Mouse (Mus musculus): ENCODE measurements around the gene Llgl2.
"Not testable (repeated sequence)": the region's sequence is repeated elsewhere in the genome, so short reads cannot be mapped to it uniquely, and the experiment has no call there.

The Llgl2 gene

DNA sequence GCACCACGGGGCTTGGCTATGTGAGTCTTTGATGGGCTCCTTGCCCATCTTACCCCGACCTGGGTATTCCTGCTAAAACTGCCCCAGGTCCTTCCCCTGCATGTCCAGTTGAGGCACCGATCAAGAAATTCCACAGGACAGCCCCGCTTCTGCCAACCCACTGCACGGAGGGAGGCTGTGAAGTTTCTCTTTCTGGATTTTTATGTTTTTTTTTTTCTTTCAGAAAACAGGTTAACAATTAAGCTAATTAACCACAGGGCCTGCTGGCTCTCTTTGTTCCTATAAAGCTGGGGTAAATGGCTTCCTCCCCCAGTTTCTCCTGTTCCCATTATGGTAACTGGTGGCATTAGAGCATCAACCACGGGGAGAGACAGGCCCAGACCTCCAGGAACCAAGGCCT, 10.2 kb downstream of the Llgl2 start:
- no peak for DNase-seq (ENCODE audit: low spot score)

DNA sequence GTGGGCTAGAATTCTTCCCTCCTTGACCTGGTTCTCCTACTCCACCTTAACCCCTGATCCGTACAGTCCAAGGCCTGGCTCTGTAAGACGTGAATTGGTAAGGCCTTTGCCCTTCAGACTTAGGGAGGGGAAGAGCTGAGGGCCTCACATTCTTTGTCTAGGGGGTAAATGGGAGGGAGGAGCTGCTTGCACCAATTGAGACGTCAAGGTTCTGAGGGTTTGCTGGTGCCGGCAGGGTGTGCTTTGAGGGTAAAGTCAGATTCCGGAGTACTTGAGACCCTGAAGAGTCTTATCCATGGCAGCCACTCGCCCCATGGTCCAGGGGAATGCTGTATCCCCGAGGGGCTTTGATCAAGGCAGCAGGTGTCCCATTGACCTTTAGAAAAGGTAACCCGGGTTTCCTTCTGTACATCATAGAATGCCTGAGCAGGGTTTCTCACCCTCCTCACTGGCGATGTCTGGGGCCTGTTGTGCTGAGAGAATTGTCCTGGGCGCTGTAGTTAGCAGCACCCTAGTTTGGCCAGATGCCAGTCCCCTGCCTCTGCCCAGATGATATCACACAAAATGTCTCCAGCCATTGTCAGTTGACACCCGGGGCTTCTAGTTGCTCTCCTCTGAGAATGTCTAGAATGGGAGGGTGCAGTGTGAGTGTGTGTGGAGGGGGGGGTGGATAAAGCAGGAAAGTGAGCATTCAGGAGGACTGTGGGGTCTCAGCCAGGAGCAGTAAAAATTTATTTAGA, 13.0 kb downstream of the Llgl2 start:
- no peak for DNase-seq (ENCODE audit: low spot score)

DNA sequence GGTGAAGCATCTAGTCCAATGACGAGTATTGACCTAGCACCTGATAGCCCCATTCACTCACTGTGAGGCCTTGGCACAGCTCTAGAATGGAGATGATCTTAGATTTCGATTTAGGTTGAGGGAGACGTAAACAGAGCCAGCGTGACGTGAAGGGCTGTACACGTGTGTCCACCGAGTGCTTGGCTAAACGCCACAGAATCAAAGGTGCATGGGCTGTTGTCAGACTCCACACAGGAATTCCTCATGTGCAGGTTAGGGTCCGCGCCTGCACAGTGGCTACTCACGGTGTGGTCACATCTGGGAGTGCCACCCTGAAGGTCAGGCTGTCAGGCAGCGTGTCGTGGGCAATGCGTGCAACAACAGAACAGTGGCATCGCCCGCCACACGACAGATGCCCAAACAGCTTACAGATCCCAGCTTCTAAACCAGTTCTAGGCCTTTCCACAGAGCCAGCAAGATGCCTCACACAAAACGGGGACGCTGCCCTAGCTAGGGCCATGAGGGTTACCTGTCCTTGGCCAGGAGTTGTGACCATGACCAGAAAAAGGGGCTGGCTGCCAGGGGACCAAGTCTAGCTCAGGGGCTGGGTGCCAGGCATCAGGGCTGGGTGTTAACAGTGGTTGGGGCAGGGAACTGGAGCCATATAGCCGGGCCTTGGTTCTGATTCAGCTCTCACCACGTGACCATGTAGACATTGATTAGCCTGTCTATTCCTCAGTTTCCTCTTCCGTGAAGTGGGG, 13.9 kb downstream of the Llgl2 start:
- DNase-seq (ENCODE audit: low spot score), result no peak

DNA sequence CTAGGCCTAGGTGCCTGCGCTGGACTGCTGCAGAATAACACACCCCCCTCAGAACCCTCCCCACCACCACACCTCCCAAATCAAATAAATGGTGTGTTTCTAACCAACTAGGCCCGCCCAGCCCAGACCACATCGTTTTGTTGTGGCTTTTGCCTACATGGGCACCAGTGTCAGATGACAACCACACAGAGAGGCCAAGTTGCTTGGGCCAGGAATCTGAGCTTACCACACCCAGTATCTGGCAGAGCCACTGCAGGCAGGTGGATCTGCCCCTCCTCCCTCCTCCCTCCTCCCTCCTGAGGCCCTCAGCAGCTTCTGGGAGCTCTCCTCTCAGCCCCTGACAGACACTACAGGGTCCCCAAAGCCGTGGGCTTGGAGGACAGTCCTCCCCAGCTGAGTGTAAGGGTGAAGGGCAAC, 15.1 kb downstream of the Llgl2 start:
- DNase-seq (ENCODE audit: low spot score), result no peak

DNA sequence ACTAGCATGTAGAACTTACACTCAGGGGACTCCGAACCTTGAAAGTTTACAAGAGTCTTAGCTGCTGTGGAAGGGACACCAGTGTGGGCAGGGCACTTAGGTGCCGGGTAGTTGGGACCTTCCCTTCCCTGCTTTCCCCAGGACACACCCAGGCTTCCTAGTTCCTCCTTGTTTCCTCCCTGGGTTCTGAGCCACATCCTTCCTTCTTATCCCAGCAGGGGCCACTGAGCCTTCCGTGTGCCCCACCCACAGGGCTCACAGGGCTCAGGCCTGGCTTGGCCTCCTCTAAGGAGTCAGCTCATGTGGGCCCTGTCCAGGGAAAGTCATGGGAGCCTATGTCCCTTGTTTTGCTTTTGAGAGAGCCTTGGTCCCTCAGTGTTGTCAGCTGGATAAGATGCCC, 15.9 kb downstream of the Llgl2 start:
- DNase-seq (ENCODE audit: low spot score), result no peak

DNA sequence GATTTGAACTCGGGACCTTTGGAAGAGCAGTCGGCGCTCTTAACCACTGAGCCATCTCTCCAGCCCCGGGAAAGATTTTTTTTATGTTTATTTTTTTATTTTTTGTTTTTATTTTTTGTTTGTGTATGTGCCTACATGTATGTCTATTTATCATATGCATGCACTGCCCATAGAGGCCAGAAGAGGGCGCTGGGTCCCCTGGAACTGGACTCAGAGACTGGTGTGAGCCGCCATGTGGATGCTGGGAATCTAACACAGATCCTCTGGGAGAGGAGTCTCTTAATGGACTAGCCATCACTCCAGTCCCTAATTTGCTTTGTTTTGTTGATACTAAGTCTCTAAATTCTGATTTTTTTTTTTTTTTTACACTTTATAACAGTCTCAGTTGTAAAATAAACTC, 17.2 kb downstream of the Llgl2 start:
- no peak for DNase-seq (ENCODE audit: low spot score)

DNA sequence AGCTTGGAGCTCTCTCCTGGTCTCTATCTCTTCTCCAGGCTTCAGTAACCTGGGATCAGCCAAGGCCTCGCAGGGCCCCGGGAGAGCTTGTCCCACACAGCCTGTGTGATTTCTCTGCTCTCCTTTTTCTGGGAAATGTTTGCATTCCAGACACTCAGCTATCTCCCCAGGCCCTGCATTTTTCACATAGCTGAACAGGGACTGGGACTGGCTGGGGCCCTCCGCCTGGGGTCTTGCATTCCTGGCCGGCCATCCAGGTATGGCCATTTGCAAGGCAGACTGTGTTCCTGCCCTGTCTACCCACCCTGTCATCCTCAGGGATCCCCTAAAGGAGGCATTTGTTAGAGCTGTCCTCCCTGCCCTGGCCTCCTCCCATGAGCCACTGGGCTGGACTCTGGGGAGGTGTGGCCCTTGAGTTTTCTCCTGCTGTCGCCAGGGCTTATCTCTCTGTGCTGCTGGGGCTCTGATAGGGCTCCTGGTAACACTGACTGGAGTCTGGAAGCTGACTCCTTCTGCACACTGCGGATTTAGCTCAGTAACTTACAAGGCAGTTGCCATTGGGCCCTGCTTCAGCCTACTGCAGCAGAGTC, 18.2 kb downstream of the Llgl2 start:
- DNase-seq (ENCODE audit: low spot score), result peak; percentile 38

DNA sequence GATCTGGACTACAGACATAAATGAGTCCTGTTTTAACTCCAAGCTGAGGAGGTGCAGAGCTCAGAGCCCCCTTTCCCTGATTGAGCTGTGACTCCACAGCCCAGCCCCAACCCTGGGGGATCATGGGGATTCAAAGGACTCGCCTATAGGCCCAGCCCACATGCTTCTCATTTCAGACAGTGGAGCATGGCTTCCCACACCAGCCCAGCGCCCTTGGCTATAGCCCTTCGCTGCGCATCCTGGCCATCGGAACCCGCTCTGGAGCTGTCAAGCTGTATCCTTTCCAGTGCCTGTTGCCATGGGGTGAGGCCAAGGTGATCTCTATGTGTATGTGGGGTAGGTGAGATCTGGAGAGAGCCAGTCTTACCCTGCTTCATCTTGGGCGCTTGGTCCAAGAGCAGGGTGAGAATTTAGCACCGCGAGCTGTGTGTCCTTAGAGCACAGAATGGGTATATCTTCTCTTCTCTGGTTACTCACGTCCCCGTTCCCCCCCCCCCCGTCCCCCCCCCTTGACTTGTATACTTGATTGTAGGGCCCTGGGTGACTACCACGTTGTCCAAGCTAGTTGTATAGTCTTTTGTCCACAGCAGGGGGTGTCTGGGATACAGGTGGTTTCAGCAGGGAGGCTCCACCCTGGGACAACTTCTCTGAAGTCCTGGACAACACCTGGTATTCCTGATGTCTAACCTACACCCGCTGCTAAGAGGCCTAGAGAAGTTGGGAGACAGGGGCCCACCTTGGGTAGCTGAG, 19.5 kb downstream of the Llgl2 start:
- no peak for DNase-seq (ENCODE audit: low spot score)

DNA sequence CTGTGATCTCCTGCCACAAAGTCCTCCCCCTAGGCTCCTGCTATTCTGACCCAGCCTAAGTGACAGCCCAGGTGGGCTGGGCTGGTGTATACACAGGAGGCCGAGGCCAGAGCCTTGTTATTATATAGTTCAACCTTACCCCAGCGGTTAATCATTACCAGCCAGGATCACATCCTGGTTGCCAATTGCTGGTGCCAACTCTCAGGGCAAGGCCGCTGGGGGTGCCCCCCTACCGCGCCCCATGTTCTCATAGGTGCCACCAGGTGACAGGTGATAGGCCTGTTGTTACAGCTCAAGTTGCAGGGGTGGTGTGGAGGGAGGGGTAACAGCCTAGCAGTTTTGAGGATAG, 20.0 kb downstream of the Llgl2 start:
- DNase-seq (ENCODE audit: low spot score), result no peak

DNA sequence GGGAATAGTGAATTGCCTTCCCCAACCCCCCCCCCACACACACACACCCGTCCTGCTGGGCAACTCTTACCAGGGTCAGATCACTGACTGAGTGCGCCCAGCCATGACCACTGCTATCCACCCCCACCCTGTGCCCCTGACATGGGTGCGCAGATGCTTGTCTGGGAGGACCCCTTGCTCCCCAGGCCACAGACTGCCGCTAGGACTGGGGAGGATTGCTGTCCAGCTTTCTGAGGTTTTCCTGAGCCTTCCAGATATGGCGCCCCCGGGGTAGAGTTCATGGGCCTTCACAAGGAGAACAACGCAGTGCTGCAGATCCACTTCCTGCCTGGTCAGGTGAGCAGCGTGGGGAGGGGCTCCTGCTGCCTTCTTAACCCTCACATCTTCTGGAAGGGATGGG, 20.4 kb downstream of the Llgl2 start:
- no peak for DNase-seq (ENCODE audit: low spot score)

DNA sequence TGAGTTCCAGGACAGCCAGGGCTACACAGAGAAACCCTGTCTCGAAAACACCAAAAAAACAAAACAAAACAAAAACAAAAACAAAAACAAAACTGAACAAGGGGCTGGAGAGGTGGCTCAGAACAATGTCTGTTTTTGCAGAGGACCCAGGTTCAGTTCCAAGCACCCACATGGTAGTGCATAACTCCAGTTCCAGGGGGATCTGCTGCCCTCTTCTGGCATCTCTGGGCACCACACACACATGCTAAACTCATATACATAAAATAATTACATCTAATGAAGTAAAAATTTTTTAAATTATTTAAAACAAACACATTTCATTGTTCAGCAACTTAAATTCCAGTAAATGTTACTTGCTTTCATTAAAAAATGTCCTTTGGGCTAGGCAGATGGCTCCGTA, 22.0 kb downstream of the Llgl2 start:
- DNase-seq (ENCODE audit: low spot score), result no peak

DNA sequence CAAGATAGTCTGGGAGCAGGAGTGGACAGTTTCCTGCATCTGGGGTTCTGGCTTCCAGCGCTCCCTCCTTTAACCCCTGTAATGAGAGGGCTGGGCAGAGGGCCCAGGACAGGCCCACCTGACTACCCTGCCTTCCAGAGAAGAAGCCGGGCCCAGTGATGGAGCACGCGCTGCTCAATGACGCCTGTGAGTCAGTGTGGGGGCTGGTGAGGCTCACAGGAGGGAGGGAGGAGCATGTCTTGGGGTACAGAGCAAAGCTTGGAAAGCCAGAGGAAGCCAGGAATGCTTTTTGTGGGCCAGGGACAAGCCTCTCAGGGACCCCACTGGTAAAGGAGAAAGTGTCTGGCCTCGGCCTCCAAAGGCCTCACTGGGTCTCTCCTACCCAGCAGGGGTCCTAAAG, 30.8 kb downstream of the Llgl2 start:
- no peak for DNase-seq (ENCODE audit: low spot score)

DNA sequence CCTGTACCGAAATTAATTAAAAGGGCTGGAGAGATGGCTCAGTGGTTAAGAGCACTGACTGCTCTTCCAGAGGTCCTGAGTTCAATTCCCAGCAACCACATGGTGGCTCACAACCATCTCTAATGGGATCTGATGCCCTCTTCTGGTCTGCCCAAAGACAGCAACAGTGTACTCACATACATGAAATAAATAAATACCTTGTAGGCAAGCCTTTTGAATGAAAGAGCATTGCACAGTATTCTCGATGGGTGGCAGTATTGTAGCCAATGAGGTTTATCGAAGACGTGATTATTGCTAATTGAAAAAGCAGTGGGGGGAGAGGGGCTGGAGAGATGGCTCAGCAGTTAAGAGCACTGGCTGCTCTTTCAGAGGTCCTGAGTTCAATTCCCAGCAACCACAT, 33.3 kb downstream of the Llgl2 start:
- not testable (repeated sequence) for DNase-seq (ENCODE audit: low spot score)

DNA sequence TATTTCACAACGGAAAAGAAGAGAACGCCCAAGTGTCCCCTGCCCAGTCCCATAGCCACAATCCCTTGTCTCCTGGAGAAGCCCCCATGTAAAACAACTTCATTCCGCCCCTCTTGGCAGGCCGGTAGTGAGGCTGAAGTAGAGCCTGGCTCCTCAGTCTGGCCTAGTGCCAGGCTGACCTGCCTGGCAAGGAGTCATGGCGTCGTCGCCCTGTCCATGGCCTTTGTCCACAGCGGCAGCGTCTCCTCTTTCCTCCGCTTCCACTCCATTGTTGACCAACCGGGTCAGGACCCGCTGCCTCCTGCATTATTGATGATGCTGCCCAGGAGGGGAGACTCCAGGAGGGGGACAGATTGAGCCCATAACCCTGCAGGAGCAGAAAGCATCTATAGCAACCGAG, 34.1 kb downstream of the Llgl2 start:
- no peak for DNase-seq (ENCODE audit: low spot score)

DNA sequence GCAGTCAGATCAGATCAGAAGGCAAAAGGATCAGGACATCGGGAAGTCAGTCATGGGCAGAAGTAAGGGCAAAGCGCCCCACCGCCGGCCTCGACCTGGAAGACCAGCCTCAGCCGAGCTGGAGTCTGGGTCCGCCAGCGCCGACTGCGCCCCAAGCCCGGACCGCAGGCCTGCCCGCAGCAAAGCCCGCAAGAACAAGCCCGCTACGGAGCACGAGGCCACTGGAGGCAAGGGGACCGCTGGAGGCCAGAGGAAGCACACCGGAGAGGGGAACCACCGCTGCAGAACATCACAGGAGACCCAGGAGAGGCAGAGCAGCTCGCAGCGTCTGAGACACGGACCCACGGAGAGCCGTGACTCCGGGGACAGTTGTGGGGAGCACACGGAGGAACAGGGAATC, 34.5 kb downstream of the Llgl2 start, which contains the start of gene Myo15b:
Gene Myo15b (plus strand): TSS at position 53 of the 400 bp plus-strand sequence.
- DNase-seq (ENCODE audit: low spot score), result no peak

DNA sequence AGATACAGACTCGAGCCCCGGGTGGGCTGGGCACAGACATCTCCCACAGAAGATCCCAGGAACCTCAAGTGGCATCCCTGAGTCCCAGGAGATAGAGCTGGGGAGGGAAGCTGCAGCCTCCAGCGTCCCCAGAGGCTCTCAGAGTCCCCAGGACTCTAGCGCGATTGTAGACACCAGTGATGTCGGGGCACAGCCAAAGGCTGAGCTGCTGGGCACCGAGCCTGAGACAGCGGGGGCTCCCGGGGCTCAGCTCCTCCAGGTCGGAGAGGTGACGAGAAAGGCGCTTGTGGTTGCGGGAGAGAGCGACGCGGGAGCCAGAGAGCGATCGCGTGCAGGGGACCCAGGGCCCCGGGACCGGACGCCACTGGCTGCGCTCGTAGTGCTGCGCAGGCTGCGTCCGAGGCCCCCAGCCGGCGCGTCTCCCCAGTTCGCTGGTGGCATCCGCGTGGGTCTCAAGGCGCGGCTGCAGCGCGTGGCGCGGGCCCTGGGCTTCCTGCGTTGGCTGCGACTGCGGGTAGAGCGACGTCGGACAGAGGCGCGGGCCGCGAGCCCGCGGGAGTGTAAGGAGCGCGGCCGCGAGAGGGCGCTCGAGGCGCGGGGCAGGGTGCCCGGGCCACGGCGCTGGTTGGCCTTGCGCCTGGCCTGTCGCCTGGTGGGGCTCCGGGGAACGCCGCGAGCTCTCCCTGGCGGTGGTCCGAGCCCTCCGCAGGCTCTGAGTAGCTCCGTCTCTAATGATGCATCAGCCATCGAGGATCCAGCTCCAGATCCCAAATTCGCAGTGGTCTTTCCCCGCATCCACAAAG, 35.5 kb downstream of the Llgl2 start:
- peak; percentile 73 for DNase-seq (ENCODE audit: low spot score)

DNA sequence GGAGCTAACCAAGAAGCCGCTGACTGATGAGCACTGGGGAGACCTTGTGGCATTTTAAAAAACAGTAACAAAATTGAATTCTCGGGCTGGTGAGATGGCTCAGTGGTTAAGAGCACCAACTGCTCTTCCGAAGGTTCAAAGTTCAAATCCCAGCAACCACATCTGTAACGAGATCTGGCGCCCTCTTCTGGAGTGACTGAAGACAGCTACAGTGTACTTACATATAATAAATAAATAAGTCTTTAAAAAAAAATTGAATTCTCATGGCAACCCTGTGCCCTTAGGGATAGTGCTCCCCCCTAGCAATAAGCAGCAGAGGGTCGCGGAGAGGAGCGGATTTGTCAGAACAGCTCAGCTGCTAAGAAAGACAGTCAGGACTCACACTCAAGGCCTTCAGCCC, 40.0 kb downstream of the Llgl2 start:
- no peak for DNase-seq (ENCODE audit: low spot score)

DNA sequence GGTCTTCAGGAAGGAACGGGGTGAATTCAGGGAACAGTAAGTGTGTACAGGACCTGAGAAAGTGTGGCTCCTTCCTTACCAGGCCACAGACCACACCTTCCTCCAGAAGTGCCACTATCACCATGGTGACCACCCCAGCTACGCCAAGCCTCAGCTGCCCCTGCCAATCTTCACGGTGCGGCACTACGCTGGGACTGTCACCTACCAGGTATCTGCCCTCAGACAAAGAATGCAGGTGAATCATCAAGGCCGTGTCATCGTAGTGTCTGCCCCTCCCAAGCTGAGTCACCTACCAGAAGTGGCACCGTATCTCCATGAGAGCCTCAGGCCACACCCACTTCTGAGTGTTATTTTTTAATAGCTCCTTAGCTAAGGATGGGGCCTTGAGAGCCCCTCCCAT, 45.5 kb downstream of the Llgl2 start:
- DNase-seq (ENCODE audit: low spot score), result no peak

DNA sequence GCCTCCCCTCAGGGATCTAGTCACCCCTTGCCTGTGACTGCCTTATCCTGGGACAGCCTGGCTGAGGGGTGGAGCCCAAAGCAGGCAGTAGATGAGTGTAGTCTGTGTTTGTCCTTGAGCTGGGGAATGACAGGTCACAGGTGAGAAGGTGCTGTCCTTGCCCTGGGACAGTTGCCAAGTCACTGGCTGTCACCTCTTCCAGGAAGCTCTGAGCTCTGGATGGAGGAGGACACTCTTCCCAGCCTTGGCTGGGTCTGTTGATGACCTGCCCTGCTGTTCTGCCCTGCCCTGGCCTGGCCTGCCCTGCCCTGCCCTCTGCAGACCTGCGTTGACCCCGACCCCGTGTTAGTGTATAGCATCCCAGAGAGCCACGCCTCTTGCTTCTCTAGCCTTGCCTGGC, 48.6 kb downstream of the Llgl2 start:
- no peak for DNase-seq (ENCODE audit: low spot score)

DNA sequence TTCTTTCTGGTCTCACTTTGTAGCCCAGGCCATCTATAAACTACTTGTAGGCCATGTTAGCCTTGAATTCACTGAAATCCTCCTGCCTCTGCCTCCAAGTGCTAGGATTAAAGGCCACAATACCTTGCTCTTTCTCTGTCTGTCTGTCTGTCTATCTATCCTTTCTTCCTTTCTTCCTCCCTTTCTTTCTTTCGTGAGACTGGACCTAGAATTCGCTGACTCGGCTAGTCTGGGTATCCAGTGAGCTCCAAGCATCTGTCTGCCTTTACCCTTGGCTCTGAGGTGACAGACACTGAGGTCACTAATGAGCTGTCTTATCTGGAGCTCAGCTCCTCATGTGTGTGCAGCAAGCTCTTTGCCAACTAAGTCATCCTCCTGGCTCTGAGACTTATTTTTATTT, 52.1 kb downstream of the Llgl2 start:
- no peak for DNase-seq (ENCODE audit: low spot score)

DNA sequence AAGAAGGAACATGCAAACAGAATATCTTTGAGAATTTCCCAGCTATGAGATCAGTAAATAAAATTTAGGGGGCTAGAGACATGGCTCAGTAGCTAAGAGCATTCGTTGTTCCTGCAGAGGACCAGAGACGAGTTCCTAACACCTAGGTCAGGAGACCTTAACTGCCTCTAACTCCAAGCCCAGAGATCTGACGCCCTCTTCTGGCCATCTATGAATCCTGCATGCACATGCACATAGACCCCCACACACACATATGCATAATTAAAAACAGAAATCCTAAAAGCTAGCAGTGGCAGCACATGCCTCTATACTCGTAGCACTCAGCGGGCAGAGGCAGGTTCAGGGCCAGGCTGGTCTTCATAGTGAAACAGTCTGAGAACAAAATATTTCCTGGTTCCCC, 52.6 kb downstream of the Llgl2 start:
- no peak for DNase-seq (ENCODE audit: low spot score)

DNA sequence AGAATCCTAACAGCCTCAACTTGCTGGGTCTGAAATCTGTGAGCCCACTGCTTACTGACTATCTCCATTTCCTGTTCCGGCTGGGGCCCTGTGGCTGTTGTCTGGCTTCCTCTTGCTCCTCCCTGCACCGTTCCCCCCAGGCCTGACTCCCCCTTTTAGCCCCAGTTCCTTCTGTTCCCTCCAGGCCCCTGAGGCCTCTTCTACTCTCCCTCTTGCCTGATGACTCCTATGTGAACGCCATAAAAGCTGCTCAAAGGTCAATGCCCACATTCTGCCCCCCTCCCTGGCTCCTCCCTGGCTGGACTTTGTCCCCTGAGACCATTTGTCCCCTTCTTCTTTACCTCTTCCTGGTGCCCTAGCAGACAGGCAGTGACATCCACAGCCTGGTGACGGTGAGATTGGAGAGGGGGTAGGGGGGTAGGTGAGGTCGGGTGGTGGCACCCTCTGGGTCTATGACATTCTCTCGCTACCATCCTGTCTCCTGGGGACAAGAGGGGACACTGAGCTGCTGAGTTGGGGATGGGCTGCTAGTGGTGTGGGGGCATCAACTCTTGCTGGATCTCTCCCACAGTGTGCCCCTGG, 53.4 kb downstream of the Llgl2 start:
- no peak for DNase-seq (ENCODE audit: low spot score)
